Mouse (Mus musculus) forebrain, embryonic 14.5 days (tissue): ENCODE results near the gene Klhl9. TPM values are rescaled to one million over a fixed set of nuclear protein-coding genes. Genes with fewer than 3 reads are reported as not detected.

Experiments
- ATAC-seq: fragments of 200-750 bp; cut with Nextera tagmentation; 2 replicates; pipeline ENCODE4 v1.8.0; 2017; ENCODE audit warnings: mild to moderate bottlenecking, moderate library complexity
- DNase-seq: peaks from one replicate; pipeline ENCODE4 v3.0.0-alpha.2; 2015; ENCODE audit warnings: low spot score
- H3K27ac ChIP-seq: fragments of 300-500 bp; sonication (generic); 2 replicates; pipeline ENCODE4 v1.5.1; 2014; ENCODE audit warnings: low read depth, mild to moderate bottlenecking, control low read depth, low read length, moderate library complexity
- H3K27me3 ChIP-seq: fragments of 300-500 bp; sonication (generic); replicated peaks from 2 replicates; pipeline ENCODE4 v1.6.1; 2014; ENCODE audit warnings: low read length, control low read depth, mixed read lengths; ENCODE audit not compliant: control insufficient read depth, insufficient read depth
- H3K36me3 ChIP-seq: fragments of 300-500 bp; sonication (generic); 2 replicates; pipeline ENCODE4 v1.6.1; 2014; ENCODE audit warnings: low read length, control low read depth; ENCODE audit not compliant: control insufficient read depth, insufficient read depth
- H3K4me1 ChIP-seq: fragments of 300-500 bp; sonication (generic); 2 replicates; pipeline ENCODE4 v1.6.1; 2014; ENCODE audit warnings: antibody characterized with exemption, low read length, control low read depth; ENCODE audit not compliant: control insufficient read depth, insufficient read depth
- H3K4me2 ChIP-seq: fragments of 300-500 bp; sonication (generic); 2 replicates; pipeline ENCODE4 v1.6.1; 2014; ENCODE audit warnings: mild to moderate bottlenecking, control low read depth, low read length
- H3K4me3 ChIP-seq: fragments of 300-500 bp; sonication (generic); 2 replicates; pipeline ENCODE4 v1.5.1; 2014; ENCODE audit warnings: low read depth, low read length, control low read depth
- H3K9ac ChIP-seq: fragments of 300-500 bp; sonication (generic); 2 replicates; pipeline ENCODE4 v1.6.1; 2014; ENCODE audit warnings: mild to moderate bottlenecking, low read length, control low read depth, moderate library complexity
- H3K9me3 ChIP-seq: fragments of 300-500 bp; sonication (generic); replicated peaks from 2 replicates; pipeline ENCODE4 v1.6.1; 2016; ENCODE audit warnings: low read length, control low read depth, mixed read lengths; ENCODE audit not compliant: control insufficient read depth
- WGBS: fragments of 180-500 bp; shearing (Covaris S2); extraction: QIAGEN DNeasy Blood & Tissue Kit; methylation state at CpG from one replicate; pipeline ENCODE4 v1.1.7; 2014; 5-methylcytosine and 5-hydroxymethylcytosine counted together
- polyA plus RNA-seq: library from polyadenylated mRNA; unstranded; fragments of >200 nt; fragmentation: Nextera tagmentation; extraction: Ambion mirVana; gene quantifications from 2 replicates; pipeline ENCODE4 v1.2.1, GENCODE M21; 2014

The Klhl9 gene
- polyA plus RNA-seq, 1 experiment from 2014 or later = 145 TPM

DNA sequence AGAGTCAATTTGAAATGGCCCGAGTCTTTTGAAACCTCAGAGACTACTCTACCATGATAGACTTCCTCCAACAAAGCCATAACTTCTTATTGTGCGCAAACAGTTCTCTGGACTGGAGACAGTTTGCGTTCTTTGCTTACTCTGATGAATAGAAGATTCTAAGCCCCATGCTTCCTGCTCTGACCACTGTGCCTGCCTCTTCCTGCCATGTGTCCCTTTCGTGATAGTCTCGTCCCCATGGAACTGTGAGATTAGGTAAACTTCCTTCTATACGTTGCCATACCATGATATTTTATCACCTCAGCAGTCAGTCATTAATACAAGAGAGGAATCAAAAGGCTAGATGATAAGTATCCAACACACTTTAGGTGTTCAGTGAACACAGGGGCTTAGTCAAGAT lies 4.5 kb upstream of the Klhl9 start:
- Histone ChIP-seq H3K9ac (no peak overlapping the region), H3K27me3 (no peaks in the 10 kb centered on the region), H3K36me3 (no peaks in the 10 kb centered on the region), H3K4me1 (no peaks in the 10 kb centered on the region), H3K4me3 (no peak overlapping the region), H3K4me2 (no peak overlapping the region), H3K9me3 (no peaks in the 10 kb centered on the region), H3K27ac (no peak overlapping the region)
- ATAC-seq (no peak), DNase-seq (no peak)
- WGBS = 91% methylated on average over 6 of the region's 6 CpGs

- Histone ChIP-seq H3K36me3 (peaks cover 13% of the 10 kb centered on the region), H3K9ac (no peak overlapping the region), H3K9me3 (no peaks in the 10 kb centered on the region), H3K4me1 (peaks cover 19% of the 10 kb centered on the region), H3K27ac (no peak overlapping the region), H3K4me3 (no peak overlapping the region), H3K27me3 (no peaks in the 10 kb centered on the region), H3K4me2 (no peak overlapping the region)
- WGBS = 76% methylated on average over 8 of the region's 8 CpGs
- ATAC-seq = no peak
- DNase-seq = no peak
Measured at GRCm38 (mm10) chr4:88723497-88724090, 1.3 kb upstream of the Klhl9 start.

- Histone ChIP-seq H3K4me3 (peak overlapping the region; percentile 22), H3K9me3 (no peaks in the 10 kb centered on the region), H3K27me3 (no peaks in the 10 kb centered on the region), H3K27ac (no peak overlapping the region), H3K4me1 (peaks cover 26% of the 10 kb centered on the region), H3K36me3 (peaks cover 31% of the 10 kb centered on the region), H3K4me2 (peak overlapping the region; percentile 56), H3K9ac (peak overlapping the region; percentile 37)
- ATAC-seq (no peak), DNase-seq (no peak)
- WGBS = 67% methylated on average over 1 of the region's 1 CpGs
Measured at GRCm38 (mm10) chr4:88718715-88719114, 3.5 kb downstream of the Klhl9 start.

DNA sequence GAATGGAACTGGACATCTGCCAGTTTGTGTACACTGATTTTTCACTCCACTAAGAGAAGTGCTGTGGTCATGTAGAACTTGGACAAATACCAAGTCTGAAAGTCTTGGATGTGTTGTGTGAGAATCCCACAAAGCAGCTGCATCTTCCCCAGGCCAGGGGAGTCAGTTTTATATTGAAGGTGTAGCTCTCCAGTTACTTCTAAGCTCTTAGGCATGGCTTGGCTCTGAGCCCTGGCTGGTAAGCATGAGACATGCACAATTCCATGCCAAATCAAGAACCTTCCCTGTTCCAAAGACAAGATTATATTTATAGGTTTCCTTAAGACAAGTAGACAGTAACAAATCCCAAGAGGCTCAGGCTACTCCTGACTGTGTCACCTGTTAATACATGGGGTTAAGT lies 7.2 kb downstream of the Klhl9 start:
- DNase-seq (no peak), ATAC-seq (no peak)
- Histone ChIP-seq H3K27ac (no peak overlapping the region), H3K36me3 (peaks cover 24% of the 10 kb centered on the region), H3K4me3 (no peak overlapping the region), H3K27me3 (no peaks in the 10 kb centered on the region), H3K4me1 (peaks cover 14% of the 10 kb centered on the region), H3K4me2 (no peak overlapping the region), H3K9ac (no peak overlapping the region), H3K9me3 (no peaks in the 10 kb centered on the region)

- Histone ChIP-seq H3K4me3 (no peak overlapping the region), H3K9me3 (no peaks in the 10 kb centered on the region), H3K9ac (no peak overlapping the region), H3K4me1 (peaks cover 11% of the 10 kb centered on the region), H3K36me3 (peaks cover 22% of the 10 kb centered on the region), H3K27ac (no peak overlapping the region), H3K4me2 (no peak overlapping the region), H3K27me3 (no peaks in the 10 kb centered on the region)
- DNase-seq = no peak
- ATAC-seq = no peak
- 82% methylated on average over 1 of the region's 1 CpGs for WGBS
Measured at GRCm38 (mm10) chr4:88714281-88714680, 8.0 kb downstream of the Klhl9 start.

GRCm38 (mm10) chr4:88707128-88707826 lies 15.0 kb downstream of the Klhl9 start:
- Histone ChIP-seq H3K36me3 (no peaks in the 10 kb centered on the region), H3K27ac (no peak overlapping the region), H3K27me3 (no peaks in the 10 kb centered on the region), H3K4me1 (no peaks in the 10 kb centered on the region), H3K4me2 (no peak overlapping the region), H3K9me3 (no peaks in the 10 kb centered on the region), H3K9ac (no peak overlapping the region), H3K4me3 (no peak overlapping the region)
- WGBS = 96% methylated on average over 1 of the region's 1 CpGs
- DNase-seq (no peak), ATAC-seq (no peak)

DNA sequence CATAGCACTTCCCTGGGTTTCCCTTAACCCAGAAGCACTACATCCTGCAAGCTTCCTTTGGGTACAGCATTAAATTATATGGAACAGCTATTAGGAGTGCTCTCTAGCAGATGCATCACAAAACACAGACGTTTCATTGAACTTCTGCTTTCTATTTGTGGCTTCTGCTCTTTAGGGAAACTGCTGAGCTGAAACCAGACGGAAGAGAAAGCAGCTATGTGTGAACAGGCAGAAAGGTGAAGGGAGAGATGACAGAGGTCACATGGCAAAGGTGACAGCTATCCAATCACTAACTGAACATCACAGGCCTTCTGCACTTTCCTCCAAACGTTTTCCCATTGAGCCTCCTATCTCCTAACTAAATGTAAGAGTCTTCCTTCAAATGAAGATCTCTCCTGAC lies 16.3 kb downstream of the Klhl9 start:
- 56% methylated on average over 3 of the region's 3 CpGs for WGBS
- no peak for DNase-seq

GRCm38 (mm10) chr4:88699301-88699700 lies 23.0 kb downstream of the Klhl9 start:
- H3K27me3 ChIP-seq = no peaks in the 10 kb centered on the region
- no peak for DNase-seq
- H3K36me3 ChIP-seq = no peaks in the 10 kb centered on the region
- 78% methylated on average over 1 of the region's 1 CpGs for WGBS
- no peaks in the 10 kb centered on the region for H3K4me1 ChIP-seq
- ATAC-seq = no peak
- H3K4me2 ChIP-seq = no peak overlapping the region
- no peaks in the 10 kb centered on the region for H3K9me3 ChIP-seq
- no peak overlapping the region for H3K9ac ChIP-seq
- H3K27ac ChIP-seq = no peak overlapping the region
- H3K4me3 ChIP-seq = no peak overlapping the region

More for the DNA sequence above, 16.3 kb downstream of the Klhl9 start:
- Histone ChIP-seq H3K9ac (no peak overlapping the region), H3K27ac (no peak overlapping the region), H3K36me3 (no peaks in the 10 kb centered on the region), H3K4me3 (no peak overlapping the region), H3K27me3 (no peaks in the 10 kb centered on the region), H3K4me2 (no peak overlapping the region), H3K4me1 (no peaks in the 10 kb centered on the region), H3K9me3 (no peaks in the 10 kb centered on the region)
- no peak for ATAC-seq

GRCm38 (mm10) chr4:88698781-88699180 lies 23.5 kb downstream of the Klhl9 start:
- WGBS = 88% methylated on average over 5 of the region's 5 CpGs
- Histone ChIP-seq H3K4me1 (no peaks in the 10 kb centered on the region), H3K4me2 (no peak overlapping the region), H3K36me3 (no peaks in the 10 kb centered on the region), H3K4me3 (no peak overlapping the region), H3K9ac (no peak overlapping the region), H3K27me3 (no peaks in the 10 kb centered on the region), H3K27ac (no peak overlapping the region), H3K9me3 (no peaks in the 10 kb centered on the region)
- DNase-seq (no peak), ATAC-seq (no peak)
